Mouse (Mus musculus) adrenal gland, postnatal 4 days (tissue): ENCODE results near the gene Rhog. TPM values are rescaled to one million over a fixed set of nuclear protein-coding genes. Genes with fewer than 3 reads are reported as not detected.
A peak's percentile ranks its signal among the peaks of the same experiment; 100 is the strongest.
"Not testable (repeated sequence)": the region's sequence is repeated elsewhere in the genome, so short reads cannot be mapped to it uniquely, and the experiment has no call there.

Source experiments
- DNase-seq, 2 experiments: peaks; one replicate each; pipeline ENCODE4 v3.0.0; 2021 to 2022; ENCODE audit warnings: low spot score in 2 of 2, mixed read lengths in 2 of 2
- long read RNA-seq, 2 experiments: library from polyadenylated mRNA; stranded (forward); transcript quantifications; one replicate each; pipeline ENCODE4 v2.0.0; 2021
- total RNA-seq, 2 experiments: library from RNA; stranded (reverse); gene quantifications; 2 replicates each; pipeline ENCODE4 v1.2.3; 2021

The Rhog gene
- total RNA-seq: 10 to 100 TPM; 57.3 to 57.5 TPM
- long read RNA-seq, experiment 1, transcript Rhog-201 (2 exons, 1,269 nt): major isoform, 15 of 15 reads
- long read RNA-seq, experiment 1, partial matches to known transcripts: 0 of 15 reads
- long read RNA-seq, experiment 1, other reads (novel, unspliced or antisense): 0 of 15 reads
- long read RNA-seq, experiment 2, transcript Rhog-201 (2 exons, 1,269 nt): major isoform, 23 of 31 reads
- long read RNA-seq, experiment 2, partial matches to known transcripts: 8 of 31 reads
- long read RNA-seq, experiment 2, other reads (novel, unspliced or antisense): 0 of 31 reads

DNA sequence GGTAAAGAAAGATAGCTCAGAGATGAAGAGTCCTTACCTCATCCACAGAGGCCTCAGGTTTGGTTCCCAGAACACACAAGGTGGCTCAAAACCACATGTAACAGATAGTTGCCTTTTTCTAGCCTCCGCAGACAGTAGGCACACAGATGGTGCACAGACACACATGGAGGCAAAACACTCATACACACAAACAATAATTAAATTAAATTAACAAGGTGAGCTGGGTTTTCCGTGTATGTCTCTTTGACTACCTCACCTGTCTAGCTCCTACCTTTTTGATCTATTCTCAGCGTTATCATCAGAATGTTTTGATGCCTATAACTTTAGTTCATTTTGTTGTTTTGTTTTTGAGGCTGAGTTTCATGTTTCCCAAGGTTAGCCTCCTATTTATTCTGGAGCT lies at the start of gene Rhog:
TSS of gene Rhog (minus strand) at position 101 of the 400 bp plus-strand sequence.
- no peak for DNase-seq

DNA sequence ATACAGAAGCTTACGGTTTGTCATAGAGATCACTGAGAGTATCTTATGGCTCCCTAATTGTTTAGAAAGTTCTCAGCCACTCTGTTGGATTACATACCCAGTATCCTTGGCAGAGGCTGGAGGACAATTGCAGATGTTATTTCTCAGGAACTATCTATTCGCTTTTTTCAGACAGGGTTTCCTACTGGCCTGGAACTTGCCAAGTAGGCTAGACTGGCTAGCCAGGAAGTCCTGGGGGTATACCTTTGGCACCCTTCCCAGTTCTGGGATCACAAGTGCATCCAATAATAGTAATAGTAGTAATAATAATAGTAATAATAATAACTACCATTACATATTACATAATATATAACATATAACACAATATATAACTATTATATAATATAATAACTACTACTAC lies 49.7 kb upstream of the Rhog start:
- no peak for DNase-seq

DNA sequence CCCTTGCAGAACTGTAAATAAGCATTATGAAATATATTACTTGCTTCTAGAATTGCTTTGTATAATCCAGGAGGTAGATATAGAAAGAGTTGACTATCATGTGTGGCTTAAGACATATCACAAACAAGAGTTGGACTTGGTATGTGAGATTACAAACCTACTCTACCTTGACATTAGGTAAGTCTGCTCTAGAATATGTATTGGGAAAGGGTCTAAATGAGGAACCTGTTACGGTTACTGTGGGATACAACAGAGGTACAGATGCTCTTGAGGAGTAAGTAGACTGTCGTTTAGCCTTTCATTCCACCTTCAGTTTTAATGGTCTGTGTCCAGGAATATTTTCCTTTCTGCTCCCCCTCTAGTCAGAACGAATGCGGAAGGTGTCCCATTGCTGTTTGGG lies 46.6 kb upstream of the Rhog start:
- no peak for DNase-seq

DNA sequence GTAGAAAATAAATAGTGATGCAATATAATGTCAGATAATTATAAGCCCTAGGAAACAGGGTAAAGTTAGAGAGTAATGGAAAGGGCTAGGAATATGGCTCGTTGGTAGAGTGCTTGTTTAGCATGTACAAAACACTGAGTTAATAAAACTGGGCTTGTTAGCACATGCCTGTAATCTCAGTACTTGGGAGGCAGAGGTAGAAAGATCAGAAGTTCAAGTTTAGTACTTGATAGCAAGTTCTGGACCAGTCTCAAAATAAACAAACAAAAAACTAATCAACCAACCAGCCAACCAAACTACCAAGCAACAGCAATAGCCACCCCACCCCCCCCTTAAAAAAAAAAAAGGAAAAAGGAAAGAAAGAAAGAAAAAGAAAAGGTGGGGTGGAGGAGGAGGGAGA lies 44.9 kb upstream of the Rhog start:
- no peak for DNase-seq

DNA sequence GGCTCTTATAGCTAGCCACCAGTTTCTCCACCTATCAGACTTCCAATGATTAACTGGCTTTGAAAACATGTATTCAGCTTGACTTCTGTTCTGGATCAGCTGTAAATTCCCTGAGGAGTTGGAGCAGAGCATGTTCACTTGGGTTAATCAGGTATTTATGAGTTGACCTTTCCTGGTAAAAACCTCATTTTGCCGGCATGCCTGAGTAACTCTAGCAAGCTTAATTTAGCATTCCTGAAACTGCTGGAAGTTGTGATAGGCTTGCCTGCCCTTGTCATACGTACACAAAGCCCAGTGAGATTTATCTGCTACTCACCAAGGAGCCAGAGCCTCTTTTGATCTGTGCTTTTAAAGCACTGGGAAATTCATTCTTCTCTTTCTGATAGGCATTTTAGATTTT lies 37.4 kb upstream of the Rhog start:
- no peak for DNase-seq

DNA sequence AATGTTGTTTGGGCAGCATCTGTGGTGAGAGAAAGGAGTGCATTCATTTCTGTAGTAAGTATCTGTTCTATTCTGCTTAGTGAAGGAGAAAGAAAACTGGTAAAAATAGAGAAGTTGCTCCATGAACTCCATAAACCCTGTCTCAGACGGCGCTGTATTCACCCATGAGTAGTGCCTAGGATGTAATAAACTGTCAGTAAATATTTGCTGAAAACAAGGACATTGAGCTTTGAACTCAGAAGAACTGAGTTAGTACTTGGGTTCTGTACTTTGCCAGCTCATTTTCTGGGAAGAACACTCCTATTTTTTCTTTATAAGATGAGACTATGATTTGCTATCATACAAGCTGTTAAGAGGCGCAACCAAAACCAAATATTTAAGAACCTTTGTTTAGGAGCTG lies 36.4 kb upstream of the Rhog start:
- no peak for DNase-seq

DNA sequence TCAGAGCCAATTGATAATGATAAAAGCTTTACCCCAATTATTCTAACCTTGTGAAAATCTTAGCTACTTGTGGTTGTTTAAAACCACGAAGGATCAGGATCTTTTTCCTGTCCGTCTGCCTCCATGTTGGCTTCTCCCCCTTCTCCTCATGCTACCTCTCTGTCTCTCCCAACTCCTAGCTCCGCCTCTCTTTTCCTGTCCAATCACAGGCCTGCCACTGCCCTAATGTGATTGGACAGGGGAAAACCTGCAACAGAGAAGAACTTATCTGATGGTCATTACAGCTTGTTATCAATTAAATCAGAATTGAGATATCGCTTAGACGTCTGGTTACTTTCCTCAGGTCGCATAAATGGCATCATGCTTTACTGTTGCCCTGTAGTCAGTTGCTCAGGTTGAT lies 33.6 kb upstream of the Rhog start:
- no peak for DNase-seq

DNA sequence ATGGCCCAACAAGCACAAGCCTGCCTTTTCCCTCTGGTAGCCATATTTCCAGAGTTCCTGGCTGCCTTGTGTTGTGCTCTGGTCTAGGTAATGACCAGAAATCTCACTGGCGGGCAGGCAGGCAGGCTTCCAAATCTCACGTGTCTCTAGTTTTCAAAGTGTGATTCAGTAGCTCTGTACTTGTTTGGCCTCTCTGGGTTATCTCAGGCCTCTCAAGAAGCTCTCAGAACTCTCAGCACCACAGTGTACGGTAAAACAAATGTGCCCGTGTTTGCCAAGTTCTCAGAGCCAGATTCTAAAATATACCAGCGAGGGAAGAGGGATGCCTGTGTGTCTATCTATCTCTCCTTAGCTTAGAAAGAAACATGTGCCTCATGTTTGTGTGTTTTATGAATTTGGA lies 26.4 kb upstream of the Rhog start:
- no peak for DNase-seq

DNA sequence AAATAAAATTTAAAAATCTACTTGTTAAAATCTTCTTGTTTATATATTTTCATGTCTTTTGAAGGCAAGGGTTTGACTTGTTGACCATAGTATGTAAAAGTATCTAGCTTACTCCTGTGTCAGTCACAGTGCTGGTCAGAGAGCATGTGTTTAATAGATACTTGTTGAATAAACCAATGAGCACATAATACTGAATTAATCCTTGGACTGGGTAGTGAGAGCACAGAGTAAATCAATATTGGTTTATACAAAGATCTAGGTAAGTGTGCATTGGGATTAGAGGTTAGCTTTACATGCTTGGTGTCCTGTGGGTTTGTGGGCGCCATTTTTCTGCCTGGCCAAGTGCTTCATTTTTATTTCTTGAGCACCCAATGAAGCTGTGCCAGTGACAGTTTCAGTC lies 25.5 kb upstream of the Rhog start:
- no peak for DNase-seq

DNA sequence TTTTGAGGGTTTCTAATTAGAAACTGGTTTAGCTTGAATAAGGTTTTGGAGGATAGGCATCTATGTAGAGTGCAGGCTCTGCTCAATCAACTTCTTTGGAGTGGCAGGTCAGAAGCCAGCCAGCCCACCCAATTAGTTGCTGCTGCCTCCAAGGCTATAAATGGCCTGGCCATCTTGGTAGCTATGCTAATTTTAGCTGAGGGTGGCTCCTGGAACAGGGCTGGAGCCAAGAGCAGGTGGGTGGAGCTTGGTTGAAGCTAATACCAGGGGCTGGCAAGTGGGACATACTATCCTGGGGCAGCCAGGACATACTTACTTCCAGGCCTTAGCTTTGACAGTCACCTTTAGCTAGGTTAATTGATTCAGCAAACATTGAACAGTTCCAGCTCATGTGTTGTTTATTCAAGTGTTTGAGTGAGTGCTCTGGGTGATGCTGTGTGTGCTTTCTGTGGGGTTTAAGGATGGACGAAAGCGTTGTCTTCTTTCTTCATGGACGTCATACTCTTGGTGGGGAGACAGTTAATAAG lies 16.6 kb upstream of the Rhog start:
- DNase-seq: no peak

DNA sequence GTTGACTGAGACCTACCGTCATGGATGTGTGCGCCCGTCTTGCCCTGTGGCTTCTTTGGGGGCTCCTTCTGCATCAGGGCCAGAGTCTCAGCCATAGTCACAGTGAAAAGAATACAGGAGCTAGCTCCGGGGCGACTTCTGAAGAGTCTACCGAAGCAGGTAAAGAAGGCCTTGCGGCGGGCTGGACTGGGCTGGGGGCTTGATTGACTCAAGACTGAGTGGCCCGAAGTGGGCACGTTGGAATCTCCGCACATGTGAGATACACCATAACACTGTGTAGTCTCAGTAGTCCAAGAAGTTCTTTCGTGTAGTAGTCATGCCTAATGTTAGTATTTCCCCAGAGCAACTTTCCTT lies 12.5 kb upstream of the Rhog start:
- no peak for DNase-seq

DNA sequence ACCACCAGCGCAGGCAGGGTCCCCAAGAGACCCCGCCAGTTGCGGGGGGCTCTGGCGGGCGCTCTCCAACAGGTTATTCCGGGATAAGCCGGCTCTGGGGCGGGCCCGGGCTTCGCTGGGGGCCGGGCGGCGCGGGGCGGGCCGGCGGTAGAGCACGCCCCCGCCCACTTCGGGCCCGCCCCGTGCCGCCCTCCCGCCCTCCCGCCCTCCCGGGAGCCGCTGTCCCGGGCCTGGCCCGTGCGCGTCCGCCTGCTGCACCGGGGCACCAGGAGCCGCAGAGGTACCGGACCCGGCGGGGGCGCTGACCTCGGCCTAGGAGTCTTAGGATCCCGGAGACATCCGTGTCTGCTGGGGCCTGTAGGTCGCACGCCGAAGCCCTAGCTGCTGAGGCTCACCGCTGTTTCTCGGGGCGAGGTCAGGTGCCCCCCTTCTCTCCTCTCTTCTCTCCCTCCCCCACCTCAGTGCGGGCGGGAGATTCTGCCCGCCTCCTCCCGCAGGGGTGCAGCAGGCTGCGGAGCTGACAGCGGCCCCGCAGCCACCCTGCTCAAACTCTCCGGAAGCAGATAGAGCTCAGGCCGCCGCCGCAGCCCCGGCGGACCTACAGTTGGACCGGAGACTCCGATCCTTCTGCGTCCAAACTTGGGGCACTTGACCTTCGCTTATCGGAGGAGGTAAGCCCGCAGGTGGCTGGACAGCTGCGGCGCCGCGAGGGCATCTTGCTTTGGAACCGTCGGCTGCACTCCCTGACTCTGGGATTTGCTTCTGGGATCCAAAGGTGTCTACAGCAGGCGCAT lies 11.9 kb upstream of the Rhog start, which contains the start of gene Stim1:
TSS of gene Stim1 (plus strand) at position 206 of the 794 bp plus-strand sequence.
- DNase-seq: peak; percentile 34 to 50

DNA sequence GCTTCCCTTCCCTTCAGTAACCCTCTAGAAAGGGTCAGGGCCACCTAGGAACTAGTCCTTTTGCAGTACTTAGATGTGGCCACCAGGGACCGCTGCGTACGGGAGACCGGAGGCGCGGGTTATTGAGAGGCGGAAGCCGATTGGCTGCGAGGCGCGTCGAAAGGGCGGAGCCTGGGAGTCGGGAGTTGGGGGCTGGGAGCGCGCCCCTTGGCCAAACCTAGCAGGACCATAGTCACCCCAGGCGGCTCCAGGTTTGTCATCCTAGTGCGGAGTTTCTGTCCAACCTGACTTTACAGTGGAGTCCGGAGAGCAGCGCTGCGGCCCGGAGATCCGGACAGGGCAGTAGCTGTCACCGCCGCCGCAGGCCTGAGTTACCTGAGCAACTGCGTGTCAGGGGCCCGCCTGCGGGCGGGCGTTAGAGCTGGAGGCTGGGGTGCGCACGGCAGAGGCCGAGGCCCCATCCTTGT lies 11.3 kb upstream of the Rhog start:
- peak; percentile 86 to 91 for DNase-seq

DNA sequence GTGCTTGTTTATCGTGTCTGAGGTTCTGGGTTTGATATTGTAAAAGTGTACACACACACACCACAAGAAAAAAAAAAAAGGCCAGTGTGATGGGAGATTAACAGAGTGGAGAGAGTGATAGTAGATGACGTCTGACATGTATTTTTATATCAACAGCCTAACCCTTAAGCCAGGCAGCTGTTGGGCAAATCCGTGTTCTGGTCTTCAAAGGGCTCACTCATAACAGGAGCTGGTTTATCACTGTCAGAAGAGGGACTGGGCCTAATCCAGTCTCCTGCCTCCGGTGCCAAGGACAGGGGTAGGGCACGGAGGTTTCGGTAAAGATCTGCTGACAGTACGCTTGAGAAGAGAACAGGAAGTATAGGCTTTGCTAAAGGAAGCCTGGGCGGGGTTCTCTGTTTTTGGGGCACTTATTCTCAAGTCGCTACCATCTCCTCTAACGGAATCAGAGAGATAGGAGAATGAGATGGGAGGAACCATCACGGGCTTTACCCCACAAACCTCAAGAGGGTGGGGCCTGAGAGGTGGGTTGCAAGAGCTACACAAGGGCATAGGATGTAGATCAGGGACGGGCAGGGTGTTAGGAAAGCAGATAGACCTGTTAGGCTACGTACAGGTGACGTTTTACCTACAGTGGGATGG lies 10.7 kb upstream of the Rhog start:
- no peak for DNase-seq

DNA sequence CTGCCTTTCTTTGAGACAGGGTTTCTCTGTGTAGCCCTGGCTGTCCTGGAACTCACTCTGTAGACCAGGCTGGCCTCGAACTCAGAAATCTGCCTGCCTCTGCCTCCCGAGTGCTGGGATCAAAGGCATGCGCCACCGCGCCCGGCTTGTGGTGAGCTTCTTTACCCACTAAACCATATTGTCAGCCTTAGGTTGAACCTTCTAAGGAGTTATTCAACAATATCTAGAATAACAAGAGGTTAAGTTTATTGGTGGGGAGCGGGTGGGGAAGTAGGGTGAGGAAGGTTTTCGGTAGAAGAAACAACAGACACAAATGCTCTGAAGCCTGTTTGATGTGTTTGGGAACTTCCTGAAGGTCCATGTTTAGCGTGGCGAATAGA lies 10.2 kb upstream of the Rhog start:
- DNase-seq: not testable (repeated sequence)

DNA sequence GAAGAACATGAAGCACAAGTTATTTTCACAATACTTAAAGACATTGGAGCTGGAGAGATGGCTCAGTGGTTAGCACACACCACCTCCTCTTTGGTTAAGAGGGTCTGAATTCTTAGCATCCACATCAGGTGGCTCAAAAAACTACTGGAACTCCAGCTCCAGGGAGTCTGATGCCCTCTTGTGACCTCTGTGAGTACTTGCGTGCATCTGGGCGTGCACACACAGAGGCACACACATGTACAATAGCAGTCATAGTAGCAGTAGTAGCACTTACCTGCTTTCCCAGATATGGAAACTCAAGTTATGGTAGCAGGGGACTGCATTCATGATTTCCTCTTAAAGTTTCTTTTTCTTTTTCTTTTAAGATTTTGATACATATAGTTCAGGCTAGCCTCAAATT lies 7.2 kb upstream of the Rhog start:
- no peak for DNase-seq

DNA sequence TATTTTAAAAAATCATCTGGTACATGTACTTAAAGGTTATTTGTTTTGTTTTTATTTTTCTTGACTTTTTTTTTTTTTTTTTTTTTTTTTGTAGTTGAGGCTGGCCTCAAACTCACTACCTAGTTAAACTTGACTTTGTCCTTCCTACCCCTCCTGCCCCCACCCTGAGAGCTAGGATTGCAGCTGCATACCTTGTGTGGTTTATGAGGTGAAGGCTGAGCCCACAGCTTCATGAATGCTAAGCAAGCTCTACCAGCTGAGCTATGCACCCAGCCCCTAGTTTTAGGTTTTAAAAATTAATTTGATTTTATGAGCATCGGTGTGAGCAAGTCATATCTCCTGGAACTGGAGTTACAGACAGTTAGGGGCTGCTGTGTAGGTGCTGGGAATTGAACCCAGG lies 4.7 kb upstream of the Rhog start:
- no peak for DNase-seq

DNA sequence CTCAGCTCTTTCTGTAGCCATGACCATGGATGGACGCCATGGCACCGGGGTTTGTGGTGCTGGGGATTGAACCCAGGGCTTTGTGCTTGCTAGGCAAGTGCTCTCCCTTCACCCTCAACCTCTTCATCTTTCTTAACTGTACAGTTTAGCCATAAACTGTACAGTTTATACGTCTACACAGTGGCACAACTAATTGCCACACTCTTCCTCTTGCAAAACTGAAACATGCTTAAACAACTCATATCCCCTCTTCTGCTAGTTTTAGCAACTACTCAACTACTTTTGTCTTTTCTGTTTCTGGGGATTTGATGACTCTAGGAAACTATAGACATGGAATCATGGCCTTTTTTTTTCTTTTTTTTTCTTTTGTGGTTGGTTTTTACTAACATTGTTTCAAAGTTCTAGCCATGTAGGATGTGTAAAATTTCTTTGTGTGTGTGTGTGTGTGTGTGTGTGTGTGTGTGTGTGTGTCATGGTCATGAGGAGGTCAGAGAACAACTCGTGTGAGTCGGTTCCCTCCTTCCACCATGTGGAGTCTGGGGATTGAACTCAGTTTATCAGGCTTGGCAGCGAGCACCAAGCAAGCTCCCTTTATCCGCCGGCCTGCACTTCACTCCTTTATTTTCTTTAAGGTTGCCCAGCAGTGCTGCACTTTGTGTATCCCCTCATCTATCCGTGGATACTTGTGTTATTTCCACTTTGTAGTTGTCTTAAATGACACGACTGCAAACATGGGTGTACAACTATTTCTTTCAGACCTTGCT lies 4.0 kb upstream of the Rhog start:
- DNase-seq: no peak

DNA sequence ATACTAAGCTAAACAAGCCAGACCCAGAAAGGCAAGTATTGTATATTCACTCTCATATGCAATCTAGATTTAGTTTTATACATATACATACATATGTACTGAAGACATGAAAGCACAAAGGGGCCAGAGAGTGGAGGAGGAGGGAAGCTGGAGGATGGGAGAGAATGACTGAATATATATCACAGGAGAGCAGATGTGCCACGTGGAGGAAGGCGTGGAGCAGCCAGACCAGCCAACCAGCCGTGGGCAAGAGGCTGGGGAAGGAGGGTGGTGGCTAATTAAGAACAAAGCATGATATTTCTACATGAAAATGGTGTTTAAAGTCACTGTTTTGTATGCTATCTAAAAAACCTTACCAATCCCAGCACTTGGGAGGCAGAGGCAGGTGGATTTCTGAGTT lies 2.9 kb upstream of the Rhog start:
- no peak for DNase-seq

DNA sequence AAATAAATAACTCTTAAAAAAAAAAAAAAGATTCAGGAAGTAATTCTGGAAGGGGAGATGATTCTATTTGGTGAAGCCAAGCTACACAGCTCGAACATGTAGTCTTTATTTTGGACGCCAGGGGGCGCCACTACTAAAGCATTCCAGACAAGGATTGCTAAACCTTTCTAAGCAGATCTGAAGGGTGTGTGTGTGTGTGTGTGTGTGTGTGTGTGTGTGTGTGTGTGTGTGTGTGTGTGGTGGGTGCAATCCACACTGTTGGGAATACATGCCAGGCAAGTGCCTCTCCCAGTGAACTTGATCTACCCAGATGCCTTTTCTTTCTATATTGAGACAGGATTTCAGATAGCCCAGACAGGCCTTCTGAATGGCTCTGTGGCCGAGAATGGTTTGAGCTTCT lies 2.3 kb upstream of the Rhog start:
- peak; percentile 65 to 69 for DNase-seq

DNA sequence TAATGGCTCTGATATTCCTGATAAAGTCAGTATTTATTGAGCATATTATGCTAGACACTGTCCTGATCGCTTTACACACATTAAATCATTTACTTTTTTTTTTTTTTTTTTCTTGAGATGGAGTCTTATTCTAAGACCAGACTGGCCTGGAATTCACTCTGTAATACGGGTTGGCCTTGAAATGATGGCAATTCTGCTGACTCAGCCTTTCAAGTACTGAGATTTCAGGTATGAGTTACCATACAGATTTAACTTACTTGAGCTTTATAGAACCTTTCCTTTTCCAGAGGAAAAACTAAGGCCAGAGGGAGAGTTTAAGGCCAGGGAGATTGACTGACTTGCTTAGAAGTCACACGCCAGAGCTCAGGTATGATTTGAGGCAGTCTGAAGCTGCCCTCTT lies 782 bp upstream of the Rhog start:
- no peak for DNase-seq
